In genomic region chr14:75494926-75495325, GRCm38 (mm10) we compare ENCODE assay signal across 30 mouse cellular contexts. TPM values are rescaled to one million over a fixed set of nuclear protein-coding genes. Genes with fewer than 3 reads are reported as not detected.
DNase-seq lines count a peak whose midpoint lies in the region; ATAC-seq lines count a peak whose summit lies in the region.
"Had no signal": no experiment of that assay in that cellular context is flagged by ENCODE, and none has a peak within 500 bp of the region (broad histone marks: within the 10 kb centered on the region; RNA-seq: fewer than 3 reads in every experiment).

No protein-coding gene starts in this region.

- DNase-seq in midbrain, embryonic 10.5 days (ENCODE audit: low spot score), result peak; percentile 56
- peak; percentile 79 for DNase-seq in embryo, embryonic 10 days (ENCODE audit: low spot score)
- DNase-seq in embryo, embryonic 11.5 days (ENCODE audit: low read depth, low spot score), result peak; percentile 22
- DNase-seq in limb, embryonic 11.5 days (ENCODE audit: low spot score), result peak; percentile 33
- DNase-seq in heart, adult 11 months, result no peak
- DNase-seq in right cerebral cortex, postnatal 25 days, result no peak
- DNase-seq: adrenal gland, postnatal 14 days; cerebellum, adult 2 months; cerebellum, postnatal 14 days; gastrocnemius, postnatal 14 days; kidney, adult 18-20 months; layer of hippocampus, postnatal 36 days; left cerebral cortex, postnatal 4 days; liver; lung, embryonic 14.5 days; lung, postnatal 14 days; right cerebral cortex, postnatal 14 days; spleen, adult 18-20 months; thymus, adult 18-20 months; thymus, postnatal 25 days had no signal

- WGBS in midbrain, embryonic 10.5 days, result 28% methylated on average over 6 of the region's 6 CpGs
- 24% methylated on average over 6 of the region's 6 CpGs for WGBS in midbrain, embryonic 13.5 days
- WGBS in limb, embryonic 11.5 days, result 35% methylated on average over 6 of the region's 6 CpGs

- 0 out of 2 replicates have a peak, but pooled peaks cover 6% of the 10 kb centered on the region for H3K9me3 ChIP-seq in midbrain, embryonic 10.5 days (replicated peaks)
- H3K9me3 ChIP-seq in midbrain, embryonic 13.5 days, result no peaks in the 10 kb centered on the region
- no peaks in the 10 kb centered on the region for H3K9me3 ChIP-seq in limb, embryonic 11.5 days (ENCODE audit: control insufficient read depth, low read length)
- H3K9me3 ChIP-seq: embryonic facial prominence, embryonic 15.5 days; forebrain, embryonic 13.5 days; heart, embryonic 10.5 days; heart, embryonic 15.5 days; liver, embryonic 15.5 days; midbrain, embryonic 12.5 days had no signal

- H3K4me3 ChIP-seq in midbrain, embryonic 10.5 days, result no peak overlapping the region
- no peak overlapping the region for H3K4me3 ChIP-seq in midbrain, embryonic 13.5 days (replicated peaks)
- H3K4me3 ChIP-seq in limb, embryonic 11.5 days (ENCODE audit: low read depth, low read length), result no peak overlapping the region
- H3K4me3 ChIP-seq: embryonic facial prominence, embryonic 15.5 days; forebrain, embryonic 13.5 days; heart, embryonic 10.5 days; heart, embryonic 15.5 days; liver, embryonic 15.5 days; midbrain, embryonic 12.5 days had no signal

- peaks cover 28% of the 10 kb centered on the region for H3K4me1 ChIP-seq in midbrain, embryonic 10.5 days
- H3K4me1 ChIP-seq in midbrain, embryonic 13.5 days (replicated peaks), result 0 out of 2 replicates have a peak, but pooled peaks cover 4% of the 10 kb centered on the region
- no peaks in the 10 kb centered on the region for H3K4me1 ChIP-seq in limb, embryonic 11.5 days (ENCODE audit: control insufficient read depth, insufficient read depth, low read length)
- H3K4me1 ChIP-seq: embryonic facial prominence, embryonic 15.5 days; liver, embryonic 15.5 days had no signal

- no peak overlapping the region for H3K4me2 ChIP-seq in midbrain, embryonic 13.5 days (replicated peaks)
- no peak overlapping the region for H3K4me2 ChIP-seq in limb, embryonic 11.5 days (ENCODE audit: low read depth, severe bottlenecking)
- H3K4me2 ChIP-seq: embryonic facial prominence, embryonic 15.5 days; forebrain, embryonic 13.5 days; heart, embryonic 15.5 days; hindbrain, embryonic 14.5 days; liver, embryonic 15.5 days; lung, embryonic 14.5 days; midbrain, embryonic 12.5 days had no signal

- no peak for ATAC-seq in midbrain, embryonic 13.5 days
- ATAC-seq in limb, embryonic 11.5 days (ENCODE audit: insufficient number of reproducible peaks, low FRiP score, low TSS enrichment, low read depth), result no peak
- ATAC-seq: CD4-positive, CD25-positive, alpha-beta regulatory T cell, adult 4 months; forebrain, embryonic 13.5 days; inflammation-experienced regulatory T-cells, adult 6 months had no signal

- H3K36me3 ChIP-seq in midbrain, embryonic 10.5 days, result no peaks in the 10 kb centered on the region
- no peaks in the 10 kb centered on the region for H3K36me3 ChIP-seq in midbrain, embryonic 13.5 days
- no peaks in the 10 kb centered on the region for H3K36me3 ChIP-seq in limb, embryonic 11.5 days (ENCODE audit: control insufficient read depth, insufficient read depth, low read length)
- H3K36me3 ChIP-seq: embryonic facial prominence, embryonic 15.5 days; heart, embryonic 10.5 days; heart, embryonic 15.5 days; liver, embryonic 15.5 days; midbrain, embryonic 12.5 days had no signal

- peak overlapping the region; percentile 28; the same call in 1 of the 2 replicates for H3K27ac ChIP-seq in midbrain, embryonic 10.5 days (replicated peaks)
- H3K27ac ChIP-seq in midbrain, embryonic 13.5 days, result no peak overlapping the region
- H3K27ac ChIP-seq in limb, embryonic 11.5 days (replicated peaks; ENCODE audit: low read depth, low read length), result no peak overlapping the region
- H3K27ac ChIP-seq: embryonic facial prominence, embryonic 15.5 days; forebrain, embryonic 13.5 days; heart, embryonic 10.5 days; heart, embryonic 15.5 days; hindbrain, embryonic 14.5 days; liver, embryonic 15.5 days; midbrain, embryonic 12.5 days had no signal

- H3K9ac ChIP-seq in midbrain, embryonic 13.5 days (replicated peaks), result no peak overlapping the region
- no peak overlapping the region for H3K9ac ChIP-seq in limb, embryonic 11.5 days (ENCODE audit: low read length)
- H3K9ac ChIP-seq: embryonic facial prominence, embryonic 15.5 days; forebrain, embryonic 13.5 days; heart, embryonic 15.5 days; hindbrain, embryonic 14.5 days; liver, embryonic 15.5 days; lung, embryonic 14.5 days; midbrain, embryonic 12.5 days had no signal

- peaks cover 74% of the 10 kb centered on the region for H3K27me3 ChIP-seq in midbrain, embryonic 10.5 days (ENCODE audit: low read depth, poor library complexity, severe bottlenecking)
- H3K27me3 ChIP-seq in midbrain, embryonic 13.5 days, result no peaks in the 10 kb centered on the region
- H3K27me3 ChIP-seq in limb, embryonic 11.5 days (ENCODE audit: control insufficient read depth, insufficient read depth, low read length), result no peaks in the 10 kb centered on the region
- H3K27me3 ChIP-seq: embryonic facial prominence, embryonic 15.5 days; forebrain, embryonic 13.5 days; heart, embryonic 15.5 days; liver, embryonic 15.5 days; midbrain, embryonic 12.5 days had no signal

RNA-seq across cellular contexts. Expression of gene Siah3, which starts 39.1 kb away (rescaled TPM):
- polyA plus RNA-seq in midbrain, embryonic 10.5 days (2016; fragmentation: Nextera tagmentation; extraction: Ambion mirVana), result 0.33 and 0.66 TPM in 2 replicates
- 2.7 and 3.5 TPM in 2 replicates for polyA plus RNA-seq in midbrain, embryonic 13.5 days (2015; fragmentation: Nextera tagmentation; extraction: Ambion mirVana)
- 0.04 and 0.07 TPM in 2 replicates for polyA plus RNA-seq in limb, embryonic 11.5 days (2014; fragmentation: Nextera tagmentation; extraction: Ambion mirVana)
- polyA plus RNA-seq: lung, embryonic 14.5 days had no signal

Comparison
In these comparisons a context has a peak if more than half of its experiments do, and no peak if none do; other contexts are left out.
1. DNase-seq: peak in midbrain, embryonic 10.5 days (single experiment), embryo, embryonic 10 days (single experiment), embryo, embryonic 11.5 days (single experiment) and limb, embryonic 11.5 days (single experiment); none in heart, adult 11 months (single experiment) and right cerebral cortex, postnatal 25 days (single experiment).